Mouse (Mus musculus) frontal cortex, postnatal 25 days (tissue): Measurements from ENCODE around the gene Gramd1b.

Source experiments
- DNase-seq, 2 experiments: peaks; one replicate each; pipeline ENCODE4 v3.0.0; 2022; ENCODE audit warnings: low spot score in 2 of 2

Gramd1b gene

DNA sequence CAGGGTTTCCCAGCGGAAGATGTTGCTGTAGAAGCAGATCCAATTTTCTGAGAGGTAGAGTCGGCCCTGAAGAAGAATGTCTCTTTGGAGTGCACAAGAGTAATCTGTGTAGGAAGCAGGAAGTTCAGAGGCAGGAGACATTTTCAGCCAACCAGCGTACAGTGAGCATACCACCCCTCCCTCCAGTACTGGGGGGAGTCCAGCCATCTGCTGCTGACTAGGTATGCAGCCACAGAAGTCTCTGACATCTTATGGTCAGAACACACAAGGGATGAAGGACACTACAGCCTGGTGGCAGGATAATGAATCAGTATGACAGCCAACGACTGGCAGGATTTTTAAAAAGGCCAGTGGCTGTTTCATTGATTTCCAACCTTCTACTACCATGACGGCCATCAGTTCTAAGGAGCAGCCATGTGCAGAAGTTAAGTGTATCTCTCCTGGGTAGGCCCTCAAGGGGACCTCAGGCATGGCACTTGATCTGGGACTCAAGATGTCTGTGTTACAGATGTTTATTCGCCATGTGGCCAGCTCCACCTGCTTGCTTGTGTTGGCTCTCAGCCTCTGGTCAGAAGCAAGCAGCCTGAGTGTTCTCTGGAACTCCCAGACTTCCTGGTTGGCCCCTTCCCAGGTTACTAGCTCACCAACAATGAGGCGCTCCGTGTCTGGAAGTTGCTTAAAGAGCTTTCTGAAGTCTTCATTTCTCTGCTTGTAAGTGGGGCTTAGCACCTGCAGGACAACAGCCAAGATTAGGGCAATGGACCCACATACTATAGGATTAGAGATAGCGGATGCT lies 214.1 kb downstream of the Gramd1b start:
- peak in 1 of 2 experiments; percentile 5 for DNase-seq

DNA sequence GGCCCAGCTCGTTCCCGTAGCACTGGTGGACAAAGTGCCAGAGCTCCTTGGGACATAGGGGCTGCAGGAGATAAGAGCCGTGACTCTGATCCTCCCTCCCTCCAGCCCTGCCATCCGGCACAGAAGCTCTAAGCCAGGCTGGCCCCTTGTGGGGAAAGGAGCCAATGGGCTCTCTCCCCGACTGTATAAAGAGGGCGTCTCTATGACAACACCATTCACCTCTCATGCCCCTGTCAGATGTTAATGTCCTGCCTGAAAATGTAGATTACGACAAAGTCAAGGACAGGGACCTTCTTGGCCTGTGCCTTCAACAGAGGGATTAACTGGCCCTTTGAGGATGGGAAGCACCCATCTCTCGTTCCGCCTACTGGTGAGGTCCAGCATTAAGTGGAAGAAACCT lies 219.4 kb downstream of the Gramd1b start:
- no peak for DNase-seq

DNA sequence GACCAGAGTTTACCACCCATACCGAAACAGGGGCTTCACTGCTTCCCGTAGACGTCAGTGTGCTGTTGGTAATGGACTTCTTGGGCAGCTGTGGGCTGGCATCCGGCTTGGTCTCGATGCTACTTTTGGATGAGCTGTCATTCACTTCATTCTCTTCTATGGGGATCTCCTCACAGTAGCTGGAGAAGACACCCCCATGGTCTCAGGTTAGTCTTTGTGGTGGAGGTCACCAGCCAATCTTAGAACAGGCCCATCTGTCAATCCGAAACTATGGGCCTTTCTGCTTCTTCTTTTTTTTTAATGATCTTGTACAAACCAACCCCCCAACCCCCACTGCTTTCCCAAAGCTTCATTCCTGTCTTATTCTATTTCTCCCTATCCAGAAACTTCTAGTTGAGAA lies 221.3 kb downstream of the Gramd1b start:
- no peak for DNase-seq

- DNase-seq, result no peak
These were observed 223.9 kb downstream of the Gramd1b start for GRCm38 (mm10) chr9:40307311-40307710.

GRCm38 (mm10) chr9:40304243-40304642 lies 226.9 kb downstream of the Gramd1b start:
- DNase-seq, result no peak

- no peak for DNase-seq
These were observed 228.8 kb downstream of the Gramd1b start for GRCm38 (mm10) chr9:40302375-40302774.

DNA sequence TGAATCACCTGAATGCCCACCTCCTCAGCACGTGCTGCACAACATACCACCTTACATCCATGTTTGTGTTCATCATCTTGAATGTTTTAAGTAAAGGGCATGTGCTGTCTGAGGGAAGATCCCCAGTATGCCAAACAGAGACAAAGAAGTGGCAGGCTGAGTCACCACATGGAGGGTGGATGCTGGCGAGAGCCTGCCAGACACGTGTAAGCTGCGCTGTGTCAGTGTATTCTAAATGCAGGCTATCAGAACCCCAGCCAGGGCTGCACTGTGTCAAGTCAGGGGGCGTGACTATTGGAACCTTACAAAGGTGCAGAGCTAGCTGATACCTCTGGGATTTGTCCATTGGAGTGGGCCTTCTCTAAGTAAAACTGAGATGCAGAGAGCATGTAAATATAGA lies 229.7 kb downstream of the Gramd1b start:
- no peak for DNase-seq

DNA sequence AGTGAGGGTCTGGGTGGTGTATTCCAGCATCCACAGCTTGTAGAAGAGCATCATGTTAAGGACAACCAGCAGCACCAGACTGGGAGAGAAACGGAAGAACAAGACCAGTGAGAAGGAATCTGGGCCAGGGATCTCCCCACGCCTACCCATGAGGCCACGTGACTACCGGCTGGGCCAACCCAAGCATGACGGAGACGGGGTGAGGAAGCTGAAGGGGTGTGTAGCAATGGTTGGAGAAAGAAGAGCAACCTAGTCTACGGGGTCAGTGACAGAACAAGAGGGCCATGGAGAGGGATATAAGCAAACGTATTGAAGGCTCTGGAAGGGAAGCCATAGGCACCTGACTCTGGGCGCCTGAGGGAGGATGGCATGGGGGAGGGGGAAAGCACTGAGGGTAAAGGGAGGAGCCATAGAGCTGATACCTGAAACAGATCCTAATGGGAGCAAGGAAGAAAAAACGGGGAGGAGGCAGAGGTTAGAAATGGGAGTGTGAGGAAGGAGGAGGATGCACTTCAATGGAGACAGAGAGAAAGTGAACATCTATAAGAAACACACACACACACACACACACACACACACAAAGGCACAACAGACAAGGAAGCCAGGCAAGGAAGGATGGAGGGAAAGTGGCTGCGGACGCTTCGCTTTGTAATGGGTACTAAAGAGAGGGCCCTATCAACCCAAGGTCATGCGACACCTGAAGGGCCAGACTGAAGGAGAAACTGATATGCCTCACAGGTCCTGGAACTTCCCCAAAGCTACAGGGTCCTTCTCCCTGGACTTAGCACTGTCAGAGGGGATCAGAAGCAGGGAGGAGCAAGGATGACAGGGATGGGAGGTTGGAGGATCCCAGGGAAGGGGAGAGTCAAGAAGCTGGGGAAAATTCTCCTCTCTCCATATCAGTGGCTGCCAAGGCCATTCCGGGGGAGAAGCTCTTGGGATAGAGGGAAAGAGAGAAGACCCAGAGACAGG lies 230.9 kb downstream of the Gramd1b start:
- DNase-seq, result no peak

GRCm38 (mm10) chr9:40299323-40299722 lies 231.9 kb downstream of the Gramd1b start:
- no peak for DNase-seq

DNA sequence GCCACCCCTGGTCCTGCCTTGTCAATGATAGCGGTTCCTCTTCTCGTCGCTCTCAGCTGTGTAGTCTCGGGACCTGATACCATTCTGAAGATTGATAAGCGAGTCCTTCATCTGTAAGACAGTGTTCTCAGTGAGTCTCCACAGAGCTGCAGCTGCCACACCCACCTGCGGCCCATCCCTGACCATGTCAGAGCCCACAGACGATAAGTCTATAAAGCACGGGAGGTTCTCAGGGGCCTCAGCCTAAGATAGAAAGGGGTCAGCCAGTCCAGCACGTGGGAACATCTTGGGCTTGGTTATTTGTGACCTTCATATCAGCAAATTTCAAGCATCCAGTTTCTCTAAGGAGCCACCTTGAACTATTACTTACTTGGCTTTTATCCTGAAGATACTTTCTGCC lies 233.2 kb downstream of the Gramd1b start:
- DNase-seq, result no peak

GRCm38 (mm10) chr9:40296251-40296650 lies 234.9 kb downstream of the Gramd1b start:
- DNase-seq, result no peak

DNA sequence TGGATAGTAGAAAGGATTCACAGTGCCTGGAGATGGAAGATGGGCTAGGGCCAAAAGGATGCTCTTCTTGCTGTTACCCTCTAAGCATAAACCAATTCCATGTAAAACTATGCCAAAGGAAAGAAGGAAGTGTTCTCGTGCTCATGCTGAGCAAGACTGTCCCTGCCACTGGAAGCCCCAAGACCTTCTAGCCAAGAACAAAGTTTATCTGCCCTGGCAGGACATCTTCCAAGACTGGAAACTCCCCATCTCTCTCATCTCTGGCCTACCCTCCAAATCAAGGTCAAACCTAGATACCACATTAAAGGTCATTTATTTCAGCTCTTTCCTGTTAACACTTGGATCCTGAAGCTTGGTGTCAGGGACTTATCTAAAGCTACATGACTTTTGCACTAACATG lies 236.3 kb downstream of the Gramd1b start:
- DNase-seq, result no peak

GRCm38 (mm10) chr9:40294210-40294609 lies 237.0 kb downstream of the Gramd1b start:
- DNase-seq, result no peak

- DNase-seq, result no peak
These were observed 237.4 kb downstream of the Gramd1b start for GRCm38 (mm10) chr9:40293740-40294139.

DNA sequence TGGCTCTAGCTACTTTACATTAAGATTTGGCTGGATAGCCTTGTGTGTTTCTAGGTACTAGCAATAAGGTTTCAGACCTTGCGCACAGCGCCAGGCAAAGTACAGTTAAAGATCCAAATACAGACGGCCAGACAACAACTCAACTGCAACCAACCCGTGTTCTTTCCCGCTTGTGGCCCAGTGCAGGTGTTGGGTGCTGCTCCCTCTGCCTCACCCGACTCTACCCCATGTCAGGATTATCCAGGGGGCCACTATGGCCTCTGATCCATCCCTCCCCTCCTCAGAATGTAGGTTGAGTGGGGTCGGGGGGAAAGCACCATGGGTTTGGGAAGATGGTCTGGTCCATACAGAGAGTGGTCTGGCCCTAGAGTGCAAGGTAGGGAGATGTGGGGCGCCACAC lies 237.9 kb downstream of the Gramd1b start:
- no peak for DNase-seq

- DNase-seq, result no peak
These were observed 238.7 kb downstream of the Gramd1b start for GRCm38 (mm10) chr9:40292475-40292874.

- DNase-seq, result no peak
These were observed 248.2 kb downstream of the Gramd1b start for GRCm38 (mm10) chr9:40282968-40283367.

DNA sequence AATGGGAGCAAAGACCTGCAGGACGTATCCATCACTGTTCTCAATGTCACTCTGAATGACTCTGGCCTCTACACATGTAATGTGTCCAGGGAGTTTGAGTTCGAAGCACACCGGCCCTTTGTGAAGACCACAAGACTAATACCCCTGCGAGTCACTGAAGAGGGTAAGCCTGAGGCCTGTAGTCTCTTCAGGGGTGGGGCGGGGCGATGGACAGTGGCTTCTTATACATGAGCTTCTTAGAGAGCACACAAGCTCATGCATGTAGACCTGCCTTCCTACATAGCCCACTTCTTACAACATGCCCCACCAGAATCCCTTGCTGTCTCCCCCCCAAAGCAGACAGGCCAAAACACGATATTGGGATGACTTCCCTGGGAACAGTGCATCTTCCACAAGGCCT lies 251.7 kb downstream of the Gramd1b start:
- DNase-seq, result no peak

- DNase-seq, result no peak
These were observed 253.5 kb downstream of the Gramd1b start for GRCm38 (mm10) chr9:40277671-40278070.

GRCm38 (mm10) chr9:40275904-40276303 lies 255.3 kb downstream of the Gramd1b start:
- no peak for DNase-seq

- no peak for DNase-seq
These were observed 258.4 kb downstream of the Gramd1b start for GRCm38 (mm10) chr9:40272822-40273221.

- no peak for DNase-seq
These were observed 260.1 kb downstream of the Gramd1b start for GRCm38 (mm10) chr9:40271075-40271474.

DNA sequence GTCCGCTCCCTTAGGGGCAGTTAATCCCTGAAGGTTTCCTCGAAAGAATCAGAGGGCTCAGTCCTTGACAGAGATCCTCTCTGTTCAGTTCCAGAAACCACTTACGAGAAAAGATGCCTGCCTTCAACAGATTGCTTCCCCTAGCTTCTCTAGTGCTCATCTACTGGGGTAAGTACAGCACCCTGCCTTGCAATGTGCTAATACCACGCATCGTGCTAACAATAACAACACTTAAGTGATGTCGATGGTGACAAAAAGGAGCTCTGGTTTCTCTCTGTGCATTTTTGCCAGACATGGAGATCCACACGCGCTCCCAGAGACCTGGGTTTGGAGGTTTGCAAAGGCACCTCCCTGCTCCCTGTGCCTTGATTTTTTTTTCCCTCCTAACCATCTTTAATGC lies 261.3 kb downstream of the Gramd1b start:
- DNase-seq, result no peak
